Mouse (Mus musculus) spleen, adult 2 months (tissue): ENCODE results near the gene Capn11. TPM values are rescaled to one million over a fixed set of nuclear protein-coding genes. Genes with fewer than 3 reads are reported as not detected.

Source experiments
- DNase-seq, 2 experiments: peaks; one replicate each; pipeline versions ENCODE4 v3.0.0 to v3.0.0-alpha.2; 2012 to 2021; ENCODE audit warnings: low spot score in 2 of 2, low read depth in 1 of 2
- H3K27ac ChIP-seq: fragments of 200-500 bp; 2 replicates; pipeline ENCODE4 v1.5.1; 2012; ENCODE audit warnings: low read length, inconsistent platforms; ENCODE audit not compliant: insufficient read depth
- H3K27me3 ChIP-seq: fragments of 200-500 bp; 2 replicates; pipeline ENCODE4 v1.6.1; 2012; ENCODE audit warnings: mild to moderate bottlenecking, moderate library complexity, low read length, inconsistent platforms; ENCODE audit not compliant: control insufficient read depth, insufficient read depth
- H3K36me3 ChIP-seq: fragments of 200-500 bp; 2 replicates; pipeline ENCODE4 v1.6.1; 2012; ENCODE audit warnings: mild to moderate bottlenecking, low read length, inconsistent platforms; ENCODE audit not compliant: control insufficient read depth, insufficient read depth
- H3K4me1 ChIP-seq: fragments of 200-500 bp; 2 replicates; pipeline ENCODE4 v1.6.1; 2011; ENCODE audit warnings: inconsistent platforms; ENCODE audit not compliant: control insufficient read depth, insufficient read depth, insufficient read length
- H3K4me3 ChIP-seq: fragments of 200-500 bp; 2 replicates; pipeline ENCODE4 v1.5.1; 2011; ENCODE audit warnings: mild to moderate bottlenecking, inconsistent platforms; ENCODE audit not compliant: insufficient read depth, insufficient read length; ENCODE audit errors: extremely low read depth
- CTCF ChIP-seq: fragments of 200-500 bp; IDR thresholded peaks from 2 replicates; pipeline ENCODE4 v1.5.1; 2011; ENCODE audit warnings: mild to moderate bottlenecking, inconsistent platforms; ENCODE audit not compliant: insufficient read depth, insufficient read length, insufficient replicate concordance; ENCODE audit errors: extremely low read depth
- POLR2A ChIP-seq: fragments of 200-500 bp; IDR thresholded peaks from 2 replicates; pipeline ENCODE4 v1.6.1; 2011; ENCODE audit warnings: low read depth, low read length, inconsistent platforms
- WGBS: fragments of 180-500 bp; shearing (Covaris S2); methylation state at CpG from one replicate; pipeline ENCODE4 v1.1.7; 2018; 5-methylcytosine and 5-hydroxymethylcytosine counted together
- polyA plus RNA-seq: library from polyadenylated mRNA; depleted of rRNA; stranded (reverse); fragments of >200 nt; gene quantifications from 2 replicates; pipeline ENCODE4 v1.2.3, GENCODE M21; 2012

The Capn11 gene
- polyA plus RNA-seq, 1 experiment = not detected

GRCm38 (mm10) chr17:45585725-45586448 is 73.2 kb downstream of the Capn11 start:
- no peak for DNase-seq
- no peak overlapping the region for H3K4me3 ChIP-seq
- 89% methylated on average over 23 of the region's 23 CpGs for WGBS
- H3K4me1 ChIP-seq = peaks cover 3% of the 10 kb centered on the region; the same call in 1 of the 2 replicates
- peak overlapping the region; percentile 57 for H3K27ac ChIP-seq
- H3K27me3 ChIP-seq = no peaks in the 10 kb centered on the region
- H3K36me3 ChIP-seq = no peaks in the 10 kb centered on the region
- no peak for TF ChIP-seq POLR2A
- no peak for TF ChIP-seq CTCF

- DNase-seq = peak in 1 of 2 experiments; percentile 60
- 47% methylated on average over 14 of the region's 14 CpGs for WGBS
- Histone ChIP-seq H3K27me3 (no peaks in the 10 kb centered on the region), H3K36me3 (no peaks in the 10 kb centered on the region), H3K4me1 (peaks cover 3% of the 10 kb centered on the region; the same call in 1 of the 2 replicates), H3K4me3 (peak overlapping the region; percentile 10; the same call in 1 of the 2 replicates), H3K27ac (peak overlapping the region; percentile 79)
- TF ChIP-seq POLR2A = no peak
- TF ChIP-seq CTCF = peak; percentile 85
Measured at GRCm38 (mm10) chr17:45584939-45585678, 74.0 kb downstream of the Capn11 start.

- Histone ChIP-seq H3K27me3 (no peaks in the 10 kb centered on the region), H3K27ac (peak overlapping the region; percentile 79), H3K36me3 (no peaks in the 10 kb centered on the region), H3K4me1 (peaks cover 3% of the 10 kb centered on the region; the same call in 1 of the 2 replicates), H3K4me3 (peak overlapping the region; percentile 29; the same call in 1 of the 2 replicates)
- DNase-seq = no peak
- no peak for TF ChIP-seq POLR2A
- no peak for TF ChIP-seq CTCF
- 45% methylated on average over 12 of the region's 12 CpGs for WGBS
Measured at GRCm38 (mm10) chr17:45584096-45584896, 74.8 kb downstream of the Capn11 start.

GRCm38 (mm10) chr17:45582715-45583355 is 76.3 kb downstream of the Capn11 start:
- Histone ChIP-seq H3K4me1 (peaks cover 3% of the 10 kb centered on the region; the same call in 1 of the 2 replicates), H3K27ac (peak overlapping the region; percentile 52; the same call in 1 of the 2 replicates), H3K36me3 (no peaks in the 10 kb centered on the region), H3K27me3 (no peaks in the 10 kb centered on the region), H3K4me3 (no peak overlapping the region)
- peak in 1 of 2 experiments; percentile 35 for DNase-seq
- 32% methylated on average over 6 of the region's 6 CpGs for WGBS
- TF ChIP-seq CTCF = peak; percentile 39; the same call in 1 of the 2 replicates
- no peak for TF ChIP-seq POLR2A

- Histone ChIP-seq H3K4me3 (no peak overlapping the region), H3K27ac (no peak overlapping the region)
- WGBS = 75% methylated on average over 6 of the region's 6 CpGs
Measured at GRCm38 (mm10) chr17:45582188-45582587, 76.9 kb downstream of the Capn11 start.

GRCm38 (mm10) chr17:45581567-45581983 is 77.5 kb downstream of the Capn11 start:
- WGBS = 2% methylated on average over 2 of the region's 2 CpGs
- DNase-seq = peak; percentile 58 to 68
- TF ChIP-seq POLR2A = no peak
- peak; percentile 56; the same call in 1 of the 2 replicates for TF ChIP-seq CTCF

More at GRCm38 (mm10) chr17:45582188-45582587, 76.9 kb downstream of the Capn11 start:
- no peak for DNase-seq
- Histone ChIP-seq H3K4me1 (peaks cover 3% of the 10 kb centered on the region; the same call in 1 of the 2 replicates), H3K27me3 (no peaks in the 10 kb centered on the region), H3K36me3 (no peaks in the 10 kb centered on the region)
- TF ChIP-seq POLR2A = no peak
- TF ChIP-seq CTCF = no peak

More at GRCm38 (mm10) chr17:45581567-45581983, 77.5 kb downstream of the Capn11 start:
- peaks cover 3% of the 10 kb centered on the region; the same call in 1 of the 2 replicates for H3K4me1 ChIP-seq
- no peak overlapping the region for H3K4me3 ChIP-seq
- H3K27ac ChIP-seq = peak overlapping the region; percentile 21; the same call in 1 of the 2 replicates
- H3K27me3 ChIP-seq = no peaks in the 10 kb centered on the region
- H3K36me3 ChIP-seq = no peaks in the 10 kb centered on the region
